Mouse (Mus musculus) embryonic fibroblast, embryonic 13.5 days (primary cell): ENCODE results near the gene Sgk1.
"Not testable (repeated sequence)": the region's sequence is repeated elsewhere in the genome, so short reads cannot be mapped to it uniquely, and the experiment has no call there.

Experiments
- CTCF ChIP-seq: IDR thresholded peaks from 2 replicates; pipeline ENCODE4 v1.5.1; 2011; ENCODE audit warnings: mild to moderate bottlenecking, control low read depth, low read length, moderate library complexity, borderline replicate concordance; ENCODE audit not compliant: insufficient read depth
- POLR2A ChIP-seq: IDR thresholded peaks from 2 replicates; pipeline ENCODE4 v1.6.1; 2011; ENCODE audit warnings: low read depth, mild to moderate bottlenecking, control low read depth, low read length, moderate library complexity

DNA sequence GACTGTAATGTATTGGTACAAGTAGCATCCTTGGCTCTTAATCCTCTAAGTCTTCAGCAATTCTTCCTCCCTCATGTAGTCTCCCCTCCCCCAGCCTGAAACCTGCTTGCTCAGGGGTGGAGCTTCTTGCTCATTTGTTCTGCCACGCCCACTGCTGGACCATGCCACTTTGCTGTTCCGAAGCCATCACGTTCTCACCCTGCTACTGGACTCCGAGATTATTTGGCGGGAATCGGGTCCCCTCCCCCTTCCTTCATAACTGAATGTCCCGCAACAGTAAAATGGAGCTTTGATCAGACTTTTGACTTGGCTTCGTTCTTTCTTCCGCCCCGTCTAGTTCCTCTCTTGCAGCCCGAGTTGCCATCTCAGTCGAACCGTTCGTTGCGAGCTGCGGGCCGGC is 16.9 kb downstream of the Sgk1 start:
- not testable (repeated sequence) for TF ChIP-seq CTCF, POLR2A
